Mouse (Mus musculus): ENCODE data around the gene Scpep1.
"Not testable (repeated sequence)": the region's sequence is repeated elsewhere in the genome, so short reads cannot be mapped to it uniquely, and the experiment has no call there.

Gene Scpep1

GRCm38 (mm10) chr11:88908557-88909211 lies 46.6 kb downstream of the Scpep1 start:
- DNase-seq, result peak; percentile 73 to 77

GRCm38 (mm10) chr11:88907886-88908285 lies 47.4 kb downstream of the Scpep1 start:
- no peak for DNase-seq

- no peak for DNase-seq
These were observed 49.6 kb downstream of the Scpep1 start for GRCm38 (mm10) chr11:88905621-88906020.

- no peak for DNase-seq
These were observed 51.2 kb downstream of the Scpep1 start for GRCm38 (mm10) chr11:88904080-88904479.

- DNase-seq, result no peak
These were observed 52.5 kb downstream of the Scpep1 start for GRCm38 (mm10) chr11:88902762-88903161.

GRCm38 (mm10) chr11:88901341-88901802 lies 53.9 kb downstream of the Scpep1 start:
- no peak for DNase-seq

GRCm38 (mm10) chr11:88899561-88899960 lies 55.7 kb downstream of the Scpep1 start:
- no peak for DNase-seq

GRCm38 (mm10) chr11:88898380-88898763 lies 56.9 kb downstream of the Scpep1 start:
- no peak for DNase-seq

GRCm38 (mm10) chr11:88897624-88898379 lies 57.5 kb downstream of the Scpep1 start:
- DNase-seq, result no peak

- peak; percentile 62 to 76 for DNase-seq
These were observed 59.4 kb downstream of the Scpep1 start for GRCm38 (mm10) chr11:88895800-88896232.

GRCm38 (mm10) chr11:88895235-88895634 lies 60.0 kb downstream of the Scpep1 start:
- peak; percentile 27 to 34 for DNase-seq

GRCm38 (mm10) chr11:88894279-88894678 lies 61.0 kb downstream of the Scpep1 start:
- DNase-seq, result not testable (repeated sequence)

- DNase-seq, result not testable (repeated sequence)
These were observed 61.8 kb downstream of the Scpep1 start for GRCm38 (mm10) chr11:88893501-88893900.

- peak in 1 of 2 experiments; percentile 20 for DNase-seq
These were observed 62.5 kb downstream of the Scpep1 start for GRCm38 (mm10) chr11:88892789-88893188.

GRCm38 (mm10) chr11:88891921-88892561 lies 63.2 kb downstream of the Scpep1 start:
- peak; percentile 42 to 46 for DNase-seq

- DNase-seq, result peak in 1 of 2 experiments; percentile 27
These were observed 63.8 kb downstream of the Scpep1 start for GRCm38 (mm10) chr11:88891446-88891845.

GRCm38 (mm10) chr11:88890904-88891303 lies 64.4 kb downstream of the Scpep1 start:
- not testable (repeated sequence) for DNase-seq

GRCm38 (mm10) chr11:88888996-88889395 lies 66.3 kb downstream of the Scpep1 start:
- DNase-seq, result no peak

GRCm38 (mm10) chr11:88884376-88885065 lies 70.7 kb downstream of the Scpep1 start:
- DNase-seq, result no peak

GRCm38 (mm10) chr11:88878011-88878410 lies 77.3 kb downstream of the Scpep1 start:
- DNase-seq, result no peak
